Mouse (Mus musculus): ENCODE data around the gene Lmtk2.

- TF ChIP-seq CTCF (IDR thresholded peaks at IDR 0.05; ENCODE audit: low read depth, low read length) (no peak), POLR2A (IDR thresholded peaks at IDR 0.05; ENCODE audit: extremely low read depth, insufficient read depth, low read length) (no peak)
Measured at GRCm38 (mm10) chr5:144085696-144086095, 14.5 kb upstream of the Lmtk2 start.
